12 mouse cellular contexts compared by ENCODE assay signal in genomic region chr5:148181308-148181630, GRCm38 (mm10).
DNase-seq lines count a peak whose midpoint lies in the region; ATAC-seq and TF ChIP-seq lines count a peak whose summit lies in the region.
"Had no signal": no experiment of that assay in that cellular context is flagged by ENCODE, and none has a peak within 500 bp of the region (broad histone marks: within the 10 kb centered on the region; RNA-seq: fewer than 3 reads in every experiment).

No protein-coding gene starts in this region.

- TF ChIP-seq EP300 in stomach, postnatal 0 days (optimal IDR thresholded peaks at IDR 0.05), result no peak

- ATAC-seq in kidney, embryonic 15.5 days (replicated peaks; ENCODE audit: low FRiP score), result peak; percentile 59
- 0 out of 2 replicates have a peak, but pooled peaks have one; percentile 20 for ATAC-seq in stomach, embryonic 14.5 days (ENCODE audit: insufficient number of reproducible peaks, insufficient read depth, low FRiP score, low read depth)
- ATAC-seq in stomach, postnatal 0 days (ENCODE audit: low FRiP score, low TSS enrichment), result no peak
- ATAC-seq in midbrain, embryonic 12.5 days (ENCODE audit: low FRiP score, low read depth), result no peak
- ATAC-seq: activated CD4-positive, CD25-positive, alpha-beta regulatory T cell, adult 4 months had no signal

- no peak for DNase-seq in kidney, adult 11 months
- DNase-seq in stomach, postnatal 0 days (ENCODE audit: low spot score), result no peak
- no peak for DNase-seq in frontal cortex, postnatal 14 days (ENCODE audit: low spot score in 2 of 2)
- DNase-seq in left cerebral cortex, adult 9 months (ENCODE audit: low spot score in 2 of 2), result no peak
- DNase-seq: thymus, adult 2 months had no signal

- H3K27me3 ChIP-seq in kidney, embryonic 15.5 days, result no peaks in the 10 kb centered on the region
- no peaks in the 10 kb centered on the region for H3K27me3 ChIP-seq in stomach, embryonic 14.5 days (ENCODE audit: control insufficient read depth, insufficient read depth, low read length)
- H3K27me3 ChIP-seq in stomach, postnatal 0 days (ENCODE audit: control insufficient read depth, insufficient read depth, low read length), result no peaks in the 10 kb centered on the region
- H3K27me3 ChIP-seq in midbrain, embryonic 12.5 days, result no peaks in the 10 kb centered on the region
- H3K27me3 ChIP-seq: embryonic facial prominence, embryonic 13.5 days; heart, embryonic 13.5 days had no signal

- H3K9ac ChIP-seq in kidney, embryonic 15.5 days, result no peak overlapping the region
- H3K9ac ChIP-seq in stomach, embryonic 14.5 days (replicated peaks; ENCODE audit: low read depth, low read length), result no peak overlapping the region
- H3K9ac ChIP-seq in stomach, postnatal 0 days (ENCODE audit: low read length), result no peak overlapping the region
- H3K9ac ChIP-seq in midbrain, embryonic 12.5 days (replicated peaks), result no peak overlapping the region
- H3K9ac ChIP-seq: embryonic facial prominence, embryonic 13.5 days; heart, embryonic 13.5 days had no signal

- peaks cover 4% of the 10 kb centered on the region; the same call in 1 of the 2 replicates for H3K4me1 ChIP-seq in kidney, embryonic 15.5 days
- H3K4me1 ChIP-seq in stomach, embryonic 14.5 days (ENCODE audit: control insufficient read depth, insufficient read depth, low read length), result peaks cover 14% of the 10 kb centered on the region; the same call in 1 of the 2 replicates
- H3K4me1 ChIP-seq in stomach, postnatal 0 days (replicated peaks; ENCODE audit: control insufficient read depth, insufficient read depth), result no peaks in the 10 kb centered on the region
- H3K4me1 ChIP-seq in midbrain, embryonic 12.5 days, result peaks cover 9% of the 10 kb centered on the region; the same call in 1 of the 2 replicates

- H3K4me2 ChIP-seq in kidney, embryonic 15.5 days, result no peak overlapping the region
- H3K4me2 ChIP-seq in stomach, embryonic 14.5 days (replicated peaks; ENCODE audit: low read depth, low read length), result no peak overlapping the region
- no peak overlapping the region for H3K4me2 ChIP-seq in stomach, postnatal 0 days (replicated peaks; ENCODE audit: low read depth)
- no peak overlapping the region; the same call in 1 of the 2 replicates for H3K4me2 ChIP-seq in midbrain, embryonic 12.5 days (replicated peaks)
- H3K4me2 ChIP-seq: embryonic facial prominence, embryonic 13.5 days had no signal

- WGBS in kidney, embryonic 15.5 days, result 22% methylated on average over 4 of the region's 4 CpGs
- WGBS in stomach, embryonic 14.5 days, result 24% methylated on average over 4 of the region's 4 CpGs
- WGBS in stomach, postnatal 0 days, result 23% methylated on average over 4 of the region's 4 CpGs
- 36% methylated on average over 4 of the region's 4 CpGs for WGBS in midbrain, embryonic 12.5 days

- no peak overlapping the region for H3K4me3 ChIP-seq in kidney, embryonic 15.5 days (replicated peaks)
- no peak overlapping the region for H3K4me3 ChIP-seq in stomach, embryonic 14.5 days (ENCODE audit: low read depth, low read length)
- H3K4me3 ChIP-seq in stomach, postnatal 0 days (ENCODE audit: low read depth, low read length), result no peak overlapping the region
- H3K4me3 ChIP-seq in midbrain, embryonic 12.5 days, result no peak overlapping the region
- H3K4me3 ChIP-seq: embryonic facial prominence, embryonic 13.5 days; forebrain, embryonic 10.5 days; heart, embryonic 13.5 days had no signal

- H3K9me3 ChIP-seq in kidney, embryonic 15.5 days (replicated peaks), result peaks cover 8% of the 10 kb centered on the region
- H3K9me3 ChIP-seq in stomach, embryonic 14.5 days (ENCODE audit: control insufficient read depth, low read depth, low read length), result peaks cover 8% of the 10 kb centered on the region; the same call in 1 of the 2 replicates
- H3K9me3 ChIP-seq in stomach, postnatal 0 days (ENCODE audit: control insufficient read depth, low read length), result no peaks in the 10 kb centered on the region; the same call in 1 of the 2 replicates
- peaks cover 24% of the 10 kb centered on the region for H3K9me3 ChIP-seq in midbrain, embryonic 12.5 days

- no peaks in the 10 kb centered on the region for H3K36me3 ChIP-seq in kidney, embryonic 15.5 days
- H3K36me3 ChIP-seq in stomach, embryonic 14.5 days (ENCODE audit: control insufficient read depth, insufficient read depth, low read length), result no peaks in the 10 kb centered on the region
- H3K36me3 ChIP-seq in stomach, postnatal 0 days (ENCODE audit: control insufficient read depth, insufficient read depth, low read length), result no peaks in the 10 kb centered on the region
- H3K36me3 ChIP-seq in midbrain, embryonic 12.5 days, result no peaks in the 10 kb centered on the region
- H3K36me3 ChIP-seq: embryonic facial prominence, embryonic 13.5 days; forebrain, embryonic 10.5 days; heart, embryonic 13.5 days had no signal

- no peak for TF ChIP-seq CTCF in stomach, postnatal 0 days (IDR thresholded peaks at IDR 0.05; ENCODE audit: low read depth)

- peak overlapping the region; percentile 49; the same call in 1 of the 2 replicates for H3K27ac ChIP-seq in kidney, embryonic 15.5 days
- H3K27ac ChIP-seq in stomach, embryonic 14.5 days (ENCODE audit: low read length), result peak overlapping the region; percentile 52; the same call in 1 of the 2 replicates
- H3K27ac ChIP-seq in stomach, postnatal 0 days (replicated peaks), result no peak overlapping the region
- peak overlapping the region; percentile 67 for H3K27ac ChIP-seq in midbrain, embryonic 12.5 days (replicated peaks)
- H3K27ac ChIP-seq: embryonic facial prominence, embryonic 13.5 days; forebrain, embryonic 10.5 days; heart, embryonic 13.5 days had no signal

Comparison
In these comparisons a context has a peak if more than half of its experiments do, and no peak if none do; other contexts are left out.
1. ATAC-seq: peak in kidney, embryonic 15.5 days (single experiment) and stomach, embryonic 14.5 days (single experiment); none in stomach, postnatal 0 days (single experiment) and midbrain, embryonic 12.5 days (single experiment).